Mouse (Mus musculus) ES-E14 (cell line): Measurements from ENCODE around the gene Zbed4.

Experiments used
- MAFK ChIP-seq: IDR thresholded peaks from 2 replicates; pipeline ENCODE4 v1.6.1; 2014; ENCODE audit warnings: mild to moderate bottlenecking, low read depth, low read length, inconsistent platforms; ENCODE audit not compliant: insufficient read depth
- ZC3H11A ChIP-seq: IDR thresholded peaks from 2 replicates; pipeline ENCODE4 v1.6.1; 2012; ENCODE audit warnings: low read depth, mild to moderate bottlenecking, inconsistent platforms, low read length, borderline replicate concordance
- ZNF384 ChIP-seq: IDR thresholded peaks from 2 replicates; pipeline ENCODE4 v1.6.1; 2012; ENCODE audit warnings: low read depth, low read length, inconsistent platforms

- no peak for TF ChIP-seq ZC3H11A
- no peak for TF ChIP-seq MAFK
- TF ChIP-seq ZNF384, result no peak
Measured at GRCm38 (mm10) chr15:88714021-88714589, 37.4 kb upstream of the Zbed4 start.
